Mouse (Mus musculus): ENCODE results near the gene Wdr70. TPM values are rescaled to one million over a fixed set of nuclear protein-coding genes. Genes with fewer than 3 reads are reported as not detected.

Wdr70 gene
- total and polyA plus RNA-seq, 3 experiments = 21.9 to 37.1 (median 23.6) TPM

- Histone ChIP-seq H3K9ac (ENCODE audit: insufficient read depth, low read depth) (no peak overlapping the region), H3K4me1 (ENCODE audit: control insufficient read depth in 1 of 2, insufficient read depth in 2 of 2) (no peaks in the 10 kb centered on the region), H3K4me2 (ENCODE audit: insufficient read depth, low read depth, poor library complexity, severe bottlenecking) (no peak overlapping the region)
Observed at GRCm38 (mm10) chr15:7935571-7936165, 163.3 kb downstream of the Wdr70 start.

GRCm38 (mm10) chr15:7934580-7934979 lies 164.4 kb downstream of the Wdr70 start:
- in situ Hi-C loops (cut with MboI; ENCODE audit: low pct_ligation_motif_present, low pct_unique_long_range_greater_than_20kb, low sequenced_read_pairs) (no loop called here), dilution Hi-C loops (cut with MboI; ENCODE audit: extremely low pct_ligation_motif_present, extremely low pct_unique_long_range_greater_than_20kb, low sequenced_read_pairs) (no loop called here)
- H3K4me2 ChIP-seq (ENCODE audit: insufficient read depth, low read depth, poor library complexity, severe bottlenecking) = no peak overlapping the region

More at GRCm38 (mm10) chr15:7935571-7936165, 163.3 kb downstream of the Wdr70 start:
- Histone ChIP-seq H3K4me3 (replicated peaks in 1 of 3; ENCODE audit: low read depth in 2 of 3, low read length in 2 of 3, poor library complexity in 1 of 3) (no peak overlapping the region), H3K79me2 (replicated peaks; ENCODE audit: control insufficient read depth, extremely low read depth, insufficient read depth, poor library complexity, severe bottlenecking) (no peaks in the 10 kb centered on the region), H3K9me3 (replicated peaks; ENCODE audit: low read length) (no peaks in the 10 kb centered on the region), H3K36me3 (replicated peaks in 1 of 2; ENCODE audit: control insufficient read depth in 1 of 2, insufficient read depth in 1 of 2, low read length in 1 of 2) (peaks cover 0 to 11% of the 10 kb centered on the region in 2 experiments), H3K27me3 (replicated peaks) (no peaks in the 10 kb centered on the region), H3K27ac (ENCODE audit: insufficient read depth, low read depth) (no peak overlapping the region)
- in situ Hi-C loops (cut with MboI; ENCODE audit: low pct_ligation_motif_present, low pct_unique_long_range_greater_than_20kb, low sequenced_read_pairs) (no loop called here), dilution Hi-C loops (cut with MboI; ENCODE audit: extremely low pct_ligation_motif_present, extremely low pct_unique_long_range_greater_than_20kb, low sequenced_read_pairs) (no loop called here)
- DNase-seq (ENCODE audit: extremely low read depth) = no peak
- TF ChIP-seq CTCF (conservative IDR thresholded peaks at IDR 0.05 in 1 of 2, IDR thresholded peaks at IDR 0.05 in 1 of 2; ENCODE audit: low read depth in 2 of 2, low read length in 2 of 2) (no peak), MAX (IDR thresholded peaks at IDR 0.05; ENCODE audit: low read length) (no peak), KAT2A (IDR thresholded peaks at IDR 0.05; ENCODE audit: insufficient replicate concordance, low read length) (no peak), UBTF (IDR thresholded peaks at IDR 0.05; ENCODE audit: low read depth, low read length) (no peak), ELF1 (IDR thresholded peaks at IDR 0.05; ENCODE audit: low read depth, low read length) (no peak)

GRCm38 (mm10) chr15:7934105-7934504 lies 164.9 kb downstream of the Wdr70 start:
- H3K4me1 ChIP-seq (ENCODE audit: control insufficient read depth in 1 of 2, insufficient read depth in 2 of 2) = no peaks in the 10 kb centered on the region
- TF ChIP-seq MEF2A (IDR thresholded peaks at IDR 0.05; ENCODE audit: borderline replicate concordance, low read depth, low read length) (no peak), JUN (IDR thresholded peaks at IDR 0.05; ENCODE audit: insufficient read depth, low read depth, low read length) (no peak), MAX (IDR thresholded peaks at IDR 0.05; ENCODE audit: low read length) (no peak), RAD21 (IDR thresholded peaks at IDR 0.05; ENCODE audit: low read depth, low read length) (no peak), TCF12 (IDR thresholded peaks at IDR 0.05; ENCODE audit: low read depth, low read length) (no peak), GABPA (IDR thresholded peaks at IDR 0.05; ENCODE audit: insufficient replicate concordance, low read depth, low read length) (no peak), IRF4 (IDR thresholded peaks at IDR 0.05; ENCODE audit: low read depth, low read length) (no peak), MYC (IDR thresholded peaks at IDR 0.05; ENCODE audit: low read depth, low read length) (no peak)
- in situ Hi-C loops (cut with MboI; ENCODE audit: low pct_ligation_motif_present, low pct_unique_long_range_greater_than_20kb, low sequenced_read_pairs) (no loop called here), dilution Hi-C loops (cut with MboI; ENCODE audit: extremely low pct_ligation_motif_present, extremely low pct_unique_long_range_greater_than_20kb, low sequenced_read_pairs) (no loop called here)
- H3K27me3 ChIP-seq (replicated peaks) = no peaks in the 10 kb centered on the region
- H3K4me2 ChIP-seq (ENCODE audit: insufficient read depth, low read depth, poor library complexity, severe bottlenecking) = no peak overlapping the region
- no peak overlapping the region for H3K9ac ChIP-seq (ENCODE audit: insufficient read depth, low read depth)
- no peaks in the 10 kb centered on the region for H3K9me3 ChIP-seq (replicated peaks; ENCODE audit: low read length)
- H3K4me3 ChIP-seq (replicated peaks in 1 of 3; ENCODE audit: low read depth in 2 of 3, low read length in 2 of 3, poor library complexity in 1 of 3) = no peak overlapping the region
- DNase-seq (ENCODE audit: extremely low read depth) = no peak
- peaks cover 0 to 9% of the 10 kb centered on the region in 2 experiments for H3K36me3 ChIP-seq (replicated peaks in 1 of 2; ENCODE audit: control insufficient read depth in 1 of 2, insufficient read depth in 1 of 2, low read length in 1 of 2)
- no peak overlapping the region for H3K27ac ChIP-seq (ENCODE audit: insufficient read depth, low read depth)
- H3K79me2 ChIP-seq (replicated peaks; ENCODE audit: control insufficient read depth, extremely low read depth, insufficient read depth, poor library complexity, severe bottlenecking) = no peaks in the 10 kb centered on the region

More at GRCm38 (mm10) chr15:7934580-7934979, 164.4 kb downstream of the Wdr70 start:
- no peaks in the 10 kb centered on the region for H3K9me3 ChIP-seq (replicated peaks; ENCODE audit: low read length)
- no peaks in the 10 kb centered on the region for H3K4me1 ChIP-seq (ENCODE audit: control insufficient read depth in 1 of 2, insufficient read depth in 2 of 2)
- peaks cover 0 to 9% of the 10 kb centered on the region in 2 experiments for H3K36me3 ChIP-seq (replicated peaks in 1 of 2; ENCODE audit: control insufficient read depth in 1 of 2, insufficient read depth in 1 of 2, low read length in 1 of 2)
- TF ChIP-seq MEF2A (IDR thresholded peaks at IDR 0.05; ENCODE audit: borderline replicate concordance, low read depth, low read length) = no peak
- no peak for TF ChIP-seq RAD21 (IDR thresholded peaks at IDR 0.05; ENCODE audit: low read depth, low read length)
- TF ChIP-seq USF1 (IDR thresholded peaks at IDR 0.05; ENCODE audit: low read depth, low read length) = no peak
- no peak for TF ChIP-seq MAFK (IDR thresholded peaks at IDR 0.05; ENCODE audit: insufficient replicate concordance, low read length)
- no peak for TF ChIP-seq JUND (conservative IDR thresholded peaks at IDR 0.05; ENCODE audit: low read depth, low read length)
- no peak for TF ChIP-seq E2F4 (IDR thresholded peaks at IDR 0.05; ENCODE audit: insufficient replicate concordance, low read depth, low read length)
- no peak for TF ChIP-seq MXI1 (IDR thresholded peaks at IDR 0.05; ENCODE audit: low read depth, low read length)
- TF ChIP-seq CTCF (conservative IDR thresholded peaks at IDR 0.05 in 1 of 2, IDR thresholded peaks at IDR 0.05 in 1 of 2; ENCODE audit: low read depth in 2 of 2, low read length in 2 of 2) = no peak
- TF ChIP-seq HCFC1 (IDR thresholded peaks at IDR 0.05; ENCODE audit: low read depth, low read length) = no peak
- no peak for TF ChIP-seq RCOR1 (conservative IDR thresholded peaks at IDR 0.05; ENCODE audit: low read depth, low read length)
- TF ChIP-seq ZKSCAN1 (IDR thresholded peaks at IDR 0.05; ENCODE audit: borderline replicate concordance, low read depth, low read length) = no peak
- no peak for TF ChIP-seq SIN3A (IDR thresholded peaks at IDR 0.05; ENCODE audit: low read length)
- no peak for TF ChIP-seq MYC (IDR thresholded peaks at IDR 0.05; ENCODE audit: low read depth, low read length)
- TF ChIP-seq ETS1 (conservative IDR thresholded peaks at IDR 0.05; ENCODE audit: low read depth, low read length) = no peak
- no peak for TF ChIP-seq SMC3 (IDR thresholded peaks at IDR 0.05; ENCODE audit: low read depth, low read length)
- TF ChIP-seq TBP (conservative IDR thresholded peaks at IDR 0.05; ENCODE audit: low read depth, low read length) = no peak
- TF ChIP-seq TCF12 (IDR thresholded peaks at IDR 0.05; ENCODE audit: low read depth, low read length) = no peak
- no peak for TF ChIP-seq POLR2AphosphoS2 (IDR thresholded peaks at IDR 0.05; ENCODE audit: low read depth, low read length)
- no peaks in the 10 kb centered on the region for H3K79me2 ChIP-seq (replicated peaks; ENCODE audit: control insufficient read depth, extremely low read depth, insufficient read depth, poor library complexity, severe bottlenecking)
- no peak overlapping the region for H3K27ac ChIP-seq (ENCODE audit: insufficient read depth, low read depth)
- DNase-seq (ENCODE audit: extremely low read depth) = no peak
- no peak overlapping the region for H3K9ac ChIP-seq (ENCODE audit: insufficient read depth, low read depth)
- no peak overlapping the region for H3K4me3 ChIP-seq (replicated peaks in 1 of 3; ENCODE audit: low read depth in 2 of 3, low read length in 2 of 3, poor library complexity in 1 of 3)
- H3K27me3 ChIP-seq (replicated peaks) = no peaks in the 10 kb centered on the region
